Mouse (Mus musculus): Measurements from ENCODE around the gene Tox2. TPM values are rescaled to one million over a fixed set of nuclear protein-coding genes. Genes with fewer than 3 reads are reported as not detected.

Gene Tox2
- 25.0 TPM for polyA plus RNA-seq (2017; shearing (Covaris generic))

GRCm38 (mm10) chr2:163202884-163203634 is at the start of gene Tox2:
Tox2 (plus strand) TSS chr2:163203125.

Other genes with a start within 250 kb of the Tox2 start
- not detected for gene Sgk2, start 215.8 kb upstream of the Tox2 start, polyA plus RNA-seq (2017; shearing (Covaris generic))
- 64.4 TPM for gene Ift52, start 185.8 kb upstream of the Tox2 start, polyA plus RNA-seq (2017; shearing (Covaris generic))
- 6.2 TPM for gene Mybl2, start 148.4 kb upstream of the Tox2 start, polyA plus RNA-seq (2017; shearing (Covaris generic))
- not detected for gene Gtsf1l, start 115.3 kb upstream of the Tox2 start, polyA plus RNA-seq (2017; shearing (Covaris generic))
- not detected for gene Jph2, start 194.9 kb downstream of the Tox2 start, polyA plus RNA-seq (2017; shearing (Covaris generic))
- gene Oser1, start 221.6 kb downstream of the Tox2 start, polyA plus RNA-seq (2017; shearing (Covaris generic)), result 108 TPM
- gene Gdap1l1, start 235.4 kb downstream of the Tox2 start, polyA plus RNA-seq (2017; shearing (Covaris generic)), result not detected